Mouse (Mus musculus) layer of hippocampus, adult 11-12 months (tissue): ENCODE results near the gene Hoxa1.

ENCODE experiments used
- DNase-seq: peaks from one replicate; pipeline ENCODE4 v3.0.0; 2022; ENCODE audit warnings: low spot score

Hoxa1 gene

GRCm38 (mm10) chr6:52170898-52171223 is 12.7 kb upstream of the Hoxa1 start:
- DNase-seq, result no peak

DNA sequence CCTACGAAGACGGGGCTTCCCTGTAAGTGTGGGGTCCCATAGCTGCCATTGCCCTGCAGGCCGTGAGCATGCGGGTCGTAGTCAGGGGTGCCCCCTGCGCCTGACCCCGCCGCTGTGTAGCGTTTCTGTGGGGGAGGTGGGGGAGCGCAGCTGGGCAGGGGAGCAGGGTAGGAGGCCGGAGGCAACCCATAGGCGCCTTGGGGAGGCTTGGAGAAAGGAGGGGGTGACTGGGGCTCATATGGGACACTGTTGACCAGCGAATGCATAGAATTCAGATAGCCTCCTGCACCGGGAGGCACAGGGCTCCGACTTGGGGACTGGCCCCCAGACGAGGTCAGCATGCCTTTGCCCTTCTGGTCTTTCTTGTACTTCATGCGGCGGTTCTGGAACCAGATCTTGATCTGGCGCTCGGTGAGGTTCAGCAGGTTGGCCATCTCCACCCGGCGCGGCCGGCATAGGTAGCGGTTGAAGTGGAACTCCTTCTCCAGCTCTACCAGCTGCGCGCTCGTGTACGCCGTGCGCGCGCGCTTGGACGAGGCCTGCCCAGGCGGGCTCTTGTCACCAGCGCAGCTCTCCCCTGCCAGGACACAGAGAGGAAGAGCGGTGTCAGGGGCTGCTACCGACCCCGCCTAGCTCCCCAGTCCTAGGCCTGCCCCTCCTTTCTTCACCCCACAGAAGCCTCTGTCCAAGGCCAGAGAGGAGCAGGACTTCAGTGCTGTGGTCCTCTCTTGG is 12.2 kb upstream of the Hoxa1 start:
- no peak for DNase-seq

GRCm38 (mm10) chr6:52169499-52170165 is 11.5 kb upstream of the Hoxa1 start:
- no peak for DNase-seq

- DNase-seq, result no peak
These were observed 10.3 kb upstream of the Hoxa1 start for GRCm38 (mm10) chr6:52168191-52169055.

- no peak for DNase-seq
These were observed 9.6 kb upstream of the Hoxa1 start for GRCm38 (mm10) chr6:52167736-52168161.

DNA sequence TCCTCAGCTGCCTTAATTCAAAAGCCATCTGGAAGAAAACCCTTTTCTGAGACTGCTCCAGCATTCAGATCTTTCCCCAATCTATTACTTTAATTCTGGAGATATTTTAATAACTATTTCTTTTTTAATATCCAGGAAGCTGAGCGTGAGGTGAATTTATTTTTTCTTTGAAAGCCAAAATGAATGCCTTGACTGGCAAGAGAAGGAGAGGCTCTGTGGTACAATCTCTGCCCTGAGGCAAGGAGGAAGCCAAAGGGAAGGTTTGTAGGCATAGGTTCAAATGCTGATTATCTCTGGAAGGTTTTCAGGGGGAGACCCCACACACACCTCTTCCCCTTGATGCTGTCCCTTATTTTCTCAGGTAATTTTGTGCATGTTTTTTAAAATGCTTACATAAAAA is 9.1 kb upstream of the Hoxa1 start:
- no peak for DNase-seq

DNA sequence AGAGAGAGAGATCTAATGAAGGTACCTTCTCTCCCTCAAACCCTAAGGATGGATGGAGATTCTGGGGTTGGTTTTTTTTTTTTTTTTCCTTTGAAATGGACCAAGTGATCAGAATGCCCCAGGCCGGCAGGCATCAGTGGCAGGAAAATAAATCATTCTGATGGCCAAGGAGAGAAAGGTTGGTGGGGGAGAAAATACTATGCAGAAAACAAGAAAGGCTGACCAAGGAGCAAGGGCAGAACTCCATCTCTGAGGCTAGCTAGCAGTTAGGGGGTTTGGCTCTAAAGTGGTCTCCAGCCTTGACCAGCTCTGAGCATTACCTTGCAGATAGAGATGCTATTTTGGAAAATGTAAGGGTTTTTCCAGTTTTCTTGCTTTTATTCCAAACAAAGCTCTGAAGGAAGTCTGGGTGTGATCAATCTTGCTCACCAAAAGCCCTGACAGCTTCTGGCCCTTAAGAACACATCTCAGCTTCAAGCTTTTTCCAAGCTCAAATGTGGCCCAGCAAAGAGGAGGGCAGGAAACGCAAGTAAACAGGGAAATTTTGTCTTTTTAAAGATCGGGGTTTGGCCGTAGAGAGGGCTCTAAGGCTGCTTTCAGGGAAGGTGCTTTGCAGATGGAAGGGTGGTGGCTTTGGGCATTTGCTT is 8.4 kb upstream of the Hoxa1 start:
- no peak for DNase-seq

- DNase-seq, result no peak
These were observed 7.6 kb upstream of the Hoxa1 start for GRCm38 (mm10) chr6:52165441-52166370.

GRCm38 (mm10) chr6:52164626-52165440 is 6.7 kb upstream of the Hoxa1 start, which contains the start of gene Hoxa2:
TSS of gene Hoxa2 (minus strand) at chr6:52164831.
- no peak for DNase-seq

DNA sequence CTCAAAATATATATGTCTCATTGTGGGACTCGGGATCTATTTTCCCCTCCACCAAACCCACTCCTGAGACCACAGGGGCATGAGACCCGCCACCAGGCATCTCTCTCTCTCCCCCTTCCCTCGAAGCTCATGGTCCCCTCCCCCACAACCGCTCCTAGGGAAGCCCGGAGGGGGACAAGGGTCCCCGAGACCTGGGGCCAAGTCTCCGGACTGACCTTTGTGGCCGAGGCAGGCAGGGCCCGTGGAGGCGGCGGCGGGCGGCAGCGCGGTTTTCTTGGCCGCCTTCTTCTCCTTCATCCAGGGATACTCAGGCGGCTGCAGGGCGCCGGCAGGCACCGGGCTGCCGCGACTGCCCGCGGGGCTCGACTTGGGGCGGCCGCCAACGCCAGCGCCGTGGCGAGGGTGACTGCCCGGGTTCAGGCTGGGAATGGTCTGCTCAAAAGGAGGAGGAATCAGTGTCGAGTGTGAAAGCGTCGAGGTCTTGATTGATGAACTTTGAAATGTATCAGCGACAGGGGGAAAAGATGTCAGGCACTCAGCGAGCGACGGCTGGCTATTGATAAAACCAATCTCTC is 6.0 kb upstream of the Hoxa1 start:
- DNase-seq, result no peak

DNA sequence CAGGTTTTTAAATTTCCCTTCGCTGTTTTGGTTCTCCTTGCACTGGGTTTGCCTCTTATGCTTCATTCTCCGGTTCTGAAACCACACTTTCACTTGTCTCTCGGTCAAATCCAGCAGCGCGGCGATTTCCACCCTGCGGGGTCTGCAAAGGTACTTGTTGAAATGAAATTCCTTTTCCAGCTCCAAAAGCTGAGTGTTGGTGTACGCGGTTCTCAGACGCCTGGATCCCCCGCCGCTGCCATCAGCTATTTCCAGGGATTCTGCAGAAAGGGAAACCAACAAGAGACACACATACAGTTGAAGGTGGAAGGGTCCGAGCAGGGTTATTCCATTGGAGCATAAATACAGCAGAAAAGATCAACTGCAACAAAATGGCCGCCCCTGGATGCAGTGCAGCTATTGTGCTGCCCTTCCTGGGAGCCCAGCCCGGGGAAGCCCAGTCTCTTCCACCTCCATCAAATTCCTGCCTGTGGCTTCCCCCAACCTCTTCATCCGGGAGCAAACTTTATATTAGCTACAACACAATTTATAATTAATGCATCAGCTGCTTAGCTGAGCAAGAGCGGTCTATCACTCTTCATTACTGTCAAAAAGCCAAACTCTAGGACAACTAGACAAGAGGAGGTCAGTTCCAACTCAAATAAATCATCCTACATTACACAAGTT is 5.4 kb upstream of the Hoxa1 start:
- no peak for DNase-seq

- DNase-seq, result no peak
These were observed 4.7 kb upstream of the Hoxa1 start for GRCm38 (mm10) chr6:52162611-52163365.

DNA sequence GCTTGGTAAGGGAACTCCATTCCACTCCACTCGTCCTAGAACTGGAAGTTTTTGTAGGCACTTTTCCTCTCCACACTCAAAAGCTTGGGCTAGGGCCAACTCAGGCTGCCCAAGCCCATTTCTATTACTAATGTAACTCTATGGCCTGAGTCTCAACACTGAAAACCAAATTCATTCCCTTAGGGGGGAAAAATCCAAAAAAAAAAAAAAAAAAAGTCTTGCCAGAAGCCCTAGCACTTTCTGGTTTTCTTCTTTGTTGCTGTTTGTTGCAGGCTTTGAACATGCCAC is 3.9 kb upstream of the Hoxa1 start:
- no peak for DNase-seq

DNA sequence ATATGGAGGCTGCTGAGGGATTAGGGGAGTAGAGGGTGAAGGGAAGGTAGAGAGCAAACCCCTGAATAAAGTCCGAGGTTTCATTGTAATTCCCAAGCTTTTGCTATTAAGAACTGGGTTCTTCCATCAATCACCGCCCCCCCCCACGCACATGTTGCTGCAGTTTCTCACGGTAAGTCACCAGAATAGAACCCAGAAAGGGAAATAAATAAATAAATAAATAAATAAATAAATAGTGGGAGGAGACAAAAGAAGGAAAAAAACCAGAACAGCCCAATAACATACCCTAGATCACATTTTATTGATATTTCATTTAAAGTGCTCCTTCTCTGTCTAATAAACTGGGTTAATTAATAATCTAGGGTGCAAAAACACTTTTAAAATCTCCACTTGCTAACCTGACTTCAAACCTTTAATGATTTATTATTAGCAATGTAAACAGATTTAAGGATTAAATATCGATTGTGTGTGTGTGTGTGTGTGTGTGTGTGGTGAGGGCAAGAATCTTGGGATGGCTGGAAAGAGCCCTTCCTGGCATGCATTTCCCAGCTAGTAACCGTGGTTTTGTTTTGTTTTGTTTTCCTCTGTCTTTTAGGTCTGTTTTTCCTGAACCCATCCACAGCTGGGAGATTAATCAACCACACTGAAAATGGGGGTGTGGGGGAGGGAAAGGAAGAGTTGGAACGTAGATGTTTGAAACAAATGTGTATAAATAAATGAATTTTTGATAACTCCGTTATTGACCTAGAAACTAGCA is 3.4 kb upstream of the Hoxa1 start:
- no peak for DNase-seq

GRCm38 (mm10) chr6:52160511-52161335 is 2.6 kb upstream of the Hoxa1 start:
- no peak for DNase-seq

GRCm38 (mm10) chr6:52159979-52160378 is 1.9 kb upstream of the Hoxa1 start:
- no peak for DNase-seq

GRCm38 (mm10) chr6:52159164-52159761 is 1.1 kb upstream of the Hoxa1 start:
- DNase-seq, result no peak
